Mouse (Mus musculus): ENCODE results near the gene Smarcc2. TPM values are rescaled to one million over a fixed set of nuclear protein-coding genes. Genes with fewer than 3 reads are reported as not detected.

Smarcc2 gene
- polyA plus RNA-seq (2014; fragmentation: Nextera tagmentation; extraction: Ambion mirVana), result 103 and 109 TPM in 2 replicates

GRCm38 (mm10) chr10:128458719-128459408 lies at the start of gene Smarcc2:
Gene Smarcc2, plus strand, starts transcription at chr10:128459248.
- H3K27ac ChIP-seq (replicated peaks; ENCODE audit: low read depth, low read length), result peak within 1 kb of the TSS; percentile 92
- ATAC-seq (replicated peaks; ENCODE audit: insufficient number of reproducible peaks, low FRiP score, low TSS enrichment, low read depth) (peak; percentile 63), DNase-seq (ENCODE audit: low spot score) (peak; percentile 82)
- H3K4me3 ChIP-seq (ENCODE audit: low read depth, low read length), result peak within 1 kb of the TSS; percentile 87
- peak within 1 kb of the TSS; percentile 78 for H3K4me2 ChIP-seq (ENCODE audit: low read depth, low read length)
- WGBS, result under 1% methylated on average over 64 of the region's 86 CpGs
- peak within 1 kb of the TSS; percentile 96 for H3K9ac ChIP-seq (replicated peaks; ENCODE audit: low read length)
- no peaks in the 10 kb centered on the region for H3K27me3 ChIP-seq (ENCODE audit: control insufficient read depth, insufficient read depth, low read length)
- H3K9me3 ChIP-seq (replicated peaks; ENCODE audit: control insufficient read depth, low read length), result no peaks in the 10 kb centered on the region
- peaks cover 3% of the 10 kb centered on the region; the same call in 1 of the 2 replicates for H3K4me1 ChIP-seq (ENCODE audit: control insufficient read depth, insufficient read depth, low read length)
- peaks cover 4% of the 10 kb centered on the region for H3K36me3 ChIP-seq (replicated peaks; ENCODE audit: control insufficient read depth, insufficient read depth, low read depth, low read length)

GRCm38 (mm10) chr10:128409692-128410559 lies 49.1 kb upstream of the Smarcc2 start:
- Histone ChIP-seq H3K9me3 (replicated peaks; ENCODE audit: control insufficient read depth, low read length) (no peaks in the 10 kb centered on the region), H3K4me3 (ENCODE audit: low read depth, low read length) (peak overlapping the region; percentile 68), H3K4me1 (ENCODE audit: control insufficient read depth, insufficient read depth, low read length) (no peaks in the 10 kb centered on the region), H3K27me3 (ENCODE audit: control insufficient read depth, insufficient read depth, low read length) (no peaks in the 10 kb centered on the region), H3K36me3 (replicated peaks; ENCODE audit: control insufficient read depth, insufficient read depth, low read depth, low read length) (no peaks in the 10 kb centered on the region; the same call in none of the 2 replicates), H3K27ac (replicated peaks; ENCODE audit: low read depth, low read length) (0 out of 2 replicates have a peak overlapping the region, but pooled peaks have one; percentile 52), H3K9ac (replicated peaks; ENCODE audit: low read length) (peak overlapping the region; percentile 78), H3K4me2 (ENCODE audit: low read depth, low read length) (peak overlapping the region; percentile 81)
- DNase-seq (ENCODE audit: low spot score) (peak; percentile 98), ATAC-seq (replicated peaks; ENCODE audit: insufficient number of reproducible peaks, low FRiP score, low TSS enrichment, low read depth) (peak; percentile 82)
- WGBS, result 5% methylated on average over 36 of the region's 36 CpGs

GRCm38 (mm10) chr10:128410560-128410845 lies 48.5 kb upstream of the Smarcc2 start:
- H3K4me2 ChIP-seq (ENCODE audit: low read depth, low read length), result peak overlapping the region; percentile 79
- no peaks in the 10 kb centered on the region for H3K9me3 ChIP-seq (replicated peaks; ENCODE audit: control insufficient read depth, low read length)
- H3K36me3 ChIP-seq (replicated peaks; ENCODE audit: control insufficient read depth, insufficient read depth, low read depth, low read length), result no peaks in the 10 kb centered on the region; the same call in none of the 2 replicates
- H3K4me3 ChIP-seq (ENCODE audit: low read depth, low read length), result peak overlapping the region; percentile 90
- H3K27me3 ChIP-seq (ENCODE audit: control insufficient read depth, insufficient read depth, low read length), result no peaks in the 10 kb centered on the region
- no peak overlapping the region for H3K9ac ChIP-seq (replicated peaks; ENCODE audit: low read length)
- DNase-seq (ENCODE audit: low spot score), result peak; percentile 15
- WGBS, result 17% methylated on average over 4 of the region's 4 CpGs
- H3K4me1 ChIP-seq (ENCODE audit: control insufficient read depth, insufficient read depth, low read length), result no peaks in the 10 kb centered on the region
- no peak for ATAC-seq (replicated peaks; ENCODE audit: insufficient number of reproducible peaks, low FRiP score, low TSS enrichment, low read depth)
- H3K27ac ChIP-seq (replicated peaks; ENCODE audit: low read depth, low read length), result no peak overlapping the region

- ATAC-seq (replicated peaks; ENCODE audit: insufficient number of reproducible peaks, low FRiP score, low TSS enrichment, low read depth) (peak; percentile 92), DNase-seq (ENCODE audit: low spot score) (peak; percentile 99)
- no peaks in the 10 kb centered on the region for H3K27me3 ChIP-seq (ENCODE audit: control insufficient read depth, insufficient read depth, low read length)
- H3K4me1 ChIP-seq (ENCODE audit: control insufficient read depth, insufficient read depth, low read length), result no peaks in the 10 kb centered on the region
- WGBS, result under 1% methylated on average over 50 of the region's 50 CpGs
- peak within 1 kb of the TSS; percentile 82 for H3K9ac ChIP-seq (replicated peaks; ENCODE audit: low read length)
- peaks cover 2% of the 10 kb centered on the region for H3K36me3 ChIP-seq (replicated peaks; ENCODE audit: control insufficient read depth, insufficient read depth, low read depth, low read length)
- H3K4me3 ChIP-seq (ENCODE audit: low read depth, low read length), result peak within 1 kb of the TSS; percentile 90
- peak within 1 kb of the TSS; percentile 80 for H3K27ac ChIP-seq (replicated peaks; ENCODE audit: low read depth, low read length)
- no peaks in the 10 kb centered on the region for H3K9me3 ChIP-seq (replicated peaks; ENCODE audit: control insufficient read depth, low read length)
- peak within 1 kb of the TSS; percentile 79 for H3K4me2 ChIP-seq (ENCODE audit: low read depth, low read length)
Observed at GRCm38 (mm10) chr10:128411211-128412054, 47.6 kb upstream of the Smarcc2 start, which contains the start of the genes Nabp2 and Rnf41. Gene Nabp2, minus strand, starts transcription at chr10:128411492. Gene Rnf41, plus strand, starts transcription at chr10:128411657.

- no peak for ATAC-seq (replicated peaks; ENCODE audit: insufficient number of reproducible peaks, low FRiP score, low TSS enrichment, low read depth)
- peak overlapping the region; percentile 79 for H3K4me2 ChIP-seq (ENCODE audit: low read depth, low read length)
- no peak for DNase-seq (ENCODE audit: low spot score)
- H3K27ac ChIP-seq (replicated peaks; ENCODE audit: low read depth, low read length), result peak overlapping the region; percentile 80
- H3K27me3 ChIP-seq (ENCODE audit: control insufficient read depth, insufficient read depth, low read length), result no peaks in the 10 kb centered on the region
- no peaks in the 10 kb centered on the region for H3K4me1 ChIP-seq (ENCODE audit: control insufficient read depth, insufficient read depth, low read length)
- peak overlapping the region; percentile 82 for H3K9ac ChIP-seq (replicated peaks; ENCODE audit: low read length)
- peak overlapping the region; percentile 90 for H3K4me3 ChIP-seq (ENCODE audit: low read depth, low read length)
- H3K36me3 ChIP-seq (replicated peaks; ENCODE audit: control insufficient read depth, insufficient read depth, low read depth, low read length), result peaks cover 2% of the 10 kb centered on the region
- under 1% methylated on average over 13 of the region's 14 CpGs for WGBS
- H3K9me3 ChIP-seq (replicated peaks; ENCODE audit: control insufficient read depth, low read length), result no peaks in the 10 kb centered on the region
Observed at GRCm38 (mm10) chr10:128412055-128412381, 47.0 kb upstream of the Smarcc2 start.

GRCm38 (mm10) chr10:128412558-128412957 lies 46.5 kb upstream of the Smarcc2 start:
- 77% methylated on average over 1 of the region's 1 CpGs for WGBS
- peak overlapping the region; percentile 90 for H3K4me3 ChIP-seq (ENCODE audit: low read depth, low read length)
- ATAC-seq (replicated peaks; ENCODE audit: insufficient number of reproducible peaks, low FRiP score, low TSS enrichment, low read depth), result no peak
- peak overlapping the region; percentile 82 for H3K9ac ChIP-seq (replicated peaks; ENCODE audit: low read length)
- no peaks in the 10 kb centered on the region for H3K9me3 ChIP-seq (replicated peaks; ENCODE audit: control insufficient read depth, low read length)
- peak overlapping the region; percentile 79 for H3K4me2 ChIP-seq (ENCODE audit: low read depth, low read length)
- peaks cover 2% of the 10 kb centered on the region for H3K36me3 ChIP-seq (replicated peaks; ENCODE audit: control insufficient read depth, insufficient read depth, low read depth, low read length)
- no peaks in the 10 kb centered on the region for H3K4me1 ChIP-seq (ENCODE audit: control insufficient read depth, insufficient read depth, low read length)
- no peak for DNase-seq (ENCODE audit: low spot score)
- H3K27ac ChIP-seq (replicated peaks; ENCODE audit: low read depth, low read length), result no peak overlapping the region; the same call in 1 of the 2 replicates
- no peaks in the 10 kb centered on the region for H3K27me3 ChIP-seq (ENCODE audit: control insufficient read depth, insufficient read depth, low read length)

- DNase-seq (ENCODE audit: low spot score) (no peak), ATAC-seq (replicated peaks; ENCODE audit: insufficient number of reproducible peaks, low FRiP score, low TSS enrichment, low read depth) (no peak)
- 57% methylated on average over 1 of the region's 1 CpGs for WGBS
- peaks cover 2% of the 10 kb centered on the region for H3K36me3 ChIP-seq (replicated peaks; ENCODE audit: control insufficient read depth, insufficient read depth, low read depth, low read length)
- H3K9ac ChIP-seq (replicated peaks; ENCODE audit: low read length), result no peak overlapping the region
- H3K9me3 ChIP-seq (replicated peaks; ENCODE audit: control insufficient read depth, low read length), result no peaks in the 10 kb centered on the region
- H3K4me3 ChIP-seq (ENCODE audit: low read depth, low read length), result no peak overlapping the region; the same call in 1 of the 2 replicates
- H3K4me1 ChIP-seq (ENCODE audit: control insufficient read depth, insufficient read depth, low read length), result no peaks in the 10 kb centered on the region
- no peaks in the 10 kb centered on the region for H3K27me3 ChIP-seq (ENCODE audit: control insufficient read depth, insufficient read depth, low read length)
- no peak overlapping the region for H3K27ac ChIP-seq (replicated peaks; ENCODE audit: low read depth, low read length)
- H3K4me2 ChIP-seq (ENCODE audit: low read depth, low read length), result no peak overlapping the region
Observed at GRCm38 (mm10) chr10:128413076-128413475, 46.0 kb upstream of the Smarcc2 start.
